Mouse (Mus musculus) cerebellum, adult 9-10 months (tissue): ENCODE data around the gene Nup107.
"Not testable (repeated sequence)": the region's sequence is repeated elsewhere in the genome, so short reads cannot be mapped to it uniquely, and the experiment has no call there.

Experiments
- DNase-seq: peaks from one replicate; pipeline ENCODE4 v3.0.0; 2022

The Nup107 gene

DNA sequence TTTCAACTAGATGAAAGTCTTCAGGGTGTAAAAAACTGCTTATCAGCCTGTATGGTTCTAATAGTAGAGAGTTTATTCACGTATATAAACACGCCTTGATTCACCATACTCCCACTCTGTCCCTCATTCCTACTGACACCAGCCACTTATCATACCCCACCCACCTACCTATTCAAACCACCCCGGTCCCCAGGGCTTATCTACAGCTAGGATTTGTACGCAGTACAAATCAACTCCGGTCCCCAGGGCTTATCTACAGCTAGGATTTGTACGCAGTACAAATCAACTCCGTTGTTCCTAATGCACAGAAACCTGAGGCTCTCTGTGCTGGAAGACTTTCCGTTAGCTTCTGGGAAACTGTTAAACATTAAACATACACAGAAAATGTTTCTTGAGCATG, 58.9 kb downstream of the Nup107 start:
- DNase-seq, result not testable (repeated sequence)

GRCm38 (mm10) chr10:117732962-117733592, 59.4 kb downstream of the Nup107 start:
- no peak for DNase-seq

- DNase-seq, result no peak
These were observed 60.3 kb downstream of the Nup107 start for GRCm38 (mm10) chr10:117732184-117732583.

- no peak for DNase-seq
These were observed 61.0 kb downstream of the Nup107 start for GRCm38 (mm10) chr10:117731244-117732101.

DNA sequence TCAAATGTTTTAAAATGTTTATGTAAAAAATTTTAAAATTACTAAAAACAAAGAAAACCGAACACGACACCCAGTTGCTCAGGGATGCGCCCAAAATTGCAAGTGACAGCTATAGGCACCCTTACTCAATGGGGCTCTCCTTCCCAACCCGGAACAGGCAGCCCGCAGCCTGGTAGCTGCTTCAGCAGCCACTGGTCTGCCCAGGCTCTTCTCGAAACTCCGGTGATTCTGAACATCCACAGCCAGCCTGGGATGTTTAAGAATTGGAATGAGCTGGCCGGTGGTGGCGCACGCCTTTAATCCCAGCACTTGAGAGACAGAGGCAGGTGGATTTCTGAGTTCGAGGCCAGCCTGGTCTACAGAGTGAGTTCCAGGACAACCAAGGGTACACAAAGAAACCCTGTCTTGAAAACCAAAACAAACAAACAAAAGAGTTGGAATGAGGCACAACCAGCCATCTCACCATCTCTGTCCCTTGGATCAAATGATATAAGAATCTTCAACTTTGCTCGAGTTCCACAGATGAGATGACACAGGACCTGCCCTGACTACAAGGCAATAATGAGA, 61.8 kb downstream of the Nup107 start:
- DNase-seq, result no peak

DNA sequence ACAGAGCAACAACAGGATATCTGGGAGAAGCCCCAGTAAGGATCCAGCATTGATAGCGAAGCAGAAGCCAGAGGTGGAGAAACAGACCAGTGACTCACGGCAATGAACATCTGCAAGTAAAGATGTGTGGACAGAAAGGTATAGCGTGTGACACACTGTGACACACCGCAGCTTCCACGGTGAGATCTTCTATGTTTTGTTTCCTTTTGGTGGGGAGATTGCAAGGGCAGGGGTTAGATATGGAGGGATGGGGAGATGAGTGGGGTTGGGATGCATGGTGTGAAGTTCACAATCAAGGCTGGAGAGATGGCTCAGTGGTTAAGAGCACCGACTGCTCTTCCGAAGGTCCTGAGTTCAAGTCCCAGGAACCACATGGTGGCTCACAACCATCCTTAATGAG, 62.4 kb downstream of the Nup107 start:
- DNase-seq, result no peak

GRCm38 (mm10) chr10:117729139-117729814, 63.2 kb downstream of the Nup107 start:
- no peak for DNase-seq

DNA sequence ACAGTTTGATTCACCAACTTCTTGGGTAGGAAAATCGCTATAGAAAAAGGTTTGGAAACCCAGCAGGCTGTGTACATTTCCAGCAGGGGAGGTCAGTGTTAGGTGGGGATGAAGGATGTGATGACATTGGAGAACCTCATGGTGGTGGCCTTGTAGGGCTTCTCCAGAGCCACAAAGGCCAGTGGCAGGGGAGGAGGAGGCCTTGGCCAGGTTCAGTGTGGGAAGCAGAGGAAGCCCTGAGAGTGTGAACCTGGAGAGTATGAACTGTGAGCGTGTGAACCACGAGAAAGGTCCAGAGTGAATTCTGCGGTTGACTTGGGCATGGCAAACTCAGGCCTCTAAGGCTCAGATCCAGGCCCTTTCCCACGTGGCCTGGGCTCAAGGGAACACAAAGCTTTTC, 63.9 kb downstream of the Nup107 start:
- DNase-seq, result no peak

GRCm38 (mm10) chr10:117727518-117728110, 64.9 kb downstream of the Nup107 start:
- no peak for DNase-seq

- no peak for DNase-seq
These were observed 65.6 kb downstream of the Nup107 start for GRCm38 (mm10) chr10:117726888-117727385.

DNA sequence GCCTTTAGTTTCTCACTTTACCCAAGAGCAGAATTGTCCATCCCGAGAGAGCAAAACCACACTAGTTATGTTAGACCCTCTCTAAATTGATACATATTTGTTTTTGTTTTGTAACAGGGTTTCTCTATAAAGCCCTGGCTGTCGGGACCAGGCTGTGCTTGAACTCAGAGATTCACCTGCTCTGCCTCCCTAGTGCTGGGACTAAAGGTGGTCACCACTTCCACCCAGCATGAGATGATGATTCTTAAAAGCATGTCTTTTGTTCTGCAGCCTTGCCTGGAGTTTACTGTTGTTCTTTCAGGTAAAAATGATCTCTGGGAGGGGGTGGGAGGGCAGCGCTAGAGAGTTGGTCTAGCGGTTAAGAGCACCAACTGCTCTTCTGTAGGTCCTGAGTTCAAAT, 66.2 kb downstream of the Nup107 start:
- DNase-seq, result no peak

DNA sequence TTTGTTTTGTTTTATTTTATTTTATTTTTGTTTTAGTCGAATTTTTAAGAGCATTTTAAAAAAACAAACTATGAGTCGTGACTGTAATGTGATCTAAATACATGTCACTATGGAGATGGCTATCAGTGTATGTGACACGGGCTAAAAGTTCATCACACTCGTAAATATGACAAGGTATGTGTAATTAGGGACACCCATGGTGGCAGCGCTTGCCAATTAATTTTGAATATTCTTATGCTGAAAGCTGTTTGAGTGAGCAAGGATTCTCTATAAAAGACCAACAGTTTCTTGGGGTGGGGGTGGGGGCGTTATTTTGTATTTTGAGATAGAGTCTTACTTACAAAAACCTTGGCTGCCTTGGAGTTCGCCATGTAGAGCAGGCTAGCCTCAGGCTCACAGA, 66.8 kb downstream of the Nup107 start:
- DNase-seq, result no peak

DNA sequence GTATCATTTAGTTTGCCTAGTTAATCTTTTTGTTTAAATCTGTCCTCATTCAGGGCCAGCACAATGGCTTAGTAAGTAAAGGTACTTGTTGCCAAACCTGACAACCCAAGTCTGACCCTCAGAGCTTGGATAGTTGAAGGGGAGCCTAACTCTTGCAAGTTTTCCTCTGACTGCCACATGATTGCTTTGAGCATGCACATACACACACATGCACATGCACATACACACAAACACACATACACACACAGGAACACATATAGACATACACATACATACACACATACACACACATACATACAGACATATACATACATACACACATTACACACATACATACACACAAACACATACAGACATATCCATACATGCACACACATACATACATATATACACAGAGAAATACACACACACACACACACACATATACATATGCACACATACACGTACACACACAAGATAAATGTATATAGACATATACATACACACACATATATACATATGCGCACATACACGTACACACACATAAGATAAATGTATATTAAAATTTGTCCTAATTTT, 67.6 kb downstream of the Nup107 start:
- no peak for DNase-seq

- no peak for DNase-seq
These were observed 68.3 kb downstream of the Nup107 start for GRCm38 (mm10) chr10:117724136-117724718.

DNA sequence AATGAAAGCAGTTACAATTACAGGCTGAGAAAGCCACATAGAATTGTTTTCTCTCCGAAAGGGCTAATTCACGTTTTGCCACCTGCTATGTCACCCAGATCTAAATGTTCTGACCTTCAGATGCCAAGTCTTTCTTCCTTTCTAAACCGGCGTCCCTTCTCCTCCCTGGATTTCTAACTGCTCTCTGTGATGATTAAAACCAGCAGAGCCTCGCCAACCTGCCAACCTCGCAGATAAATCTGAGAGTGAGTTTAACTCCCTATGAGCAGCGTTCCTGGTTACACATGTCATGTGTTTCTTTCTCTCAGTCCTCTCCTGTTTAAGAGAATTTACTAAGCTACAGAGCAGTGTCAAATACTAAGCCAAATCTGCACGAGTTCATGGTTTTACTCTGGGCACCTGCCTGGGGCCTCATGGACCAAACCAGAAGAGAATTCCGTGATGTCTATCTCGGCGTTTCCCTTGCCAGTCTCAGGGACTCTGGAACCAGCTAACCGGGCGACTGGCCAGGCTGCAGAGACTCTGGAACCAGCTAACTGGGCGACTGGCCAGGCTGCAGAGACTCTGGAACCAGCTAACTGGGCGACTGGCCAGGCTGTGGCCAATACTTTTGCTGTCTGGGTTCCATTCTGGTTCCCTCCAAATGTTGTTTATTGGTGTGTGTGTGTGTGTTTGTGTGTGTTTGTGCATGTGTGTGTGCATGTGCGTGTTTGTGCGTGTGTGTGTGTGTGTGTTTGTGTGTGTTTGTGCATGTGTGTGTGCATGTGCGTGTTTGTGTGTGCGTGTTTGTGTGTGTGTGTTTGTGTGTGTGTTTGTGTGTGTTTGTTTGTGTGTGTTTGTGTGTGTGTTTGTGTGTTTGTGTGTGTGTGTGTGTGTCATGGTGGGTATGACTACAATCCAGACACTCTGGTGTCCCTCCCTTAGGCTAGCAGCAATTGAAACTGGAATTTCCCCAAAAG, 74.1 kb downstream of the Nup107 start:
- no peak for DNase-seq

DNA sequence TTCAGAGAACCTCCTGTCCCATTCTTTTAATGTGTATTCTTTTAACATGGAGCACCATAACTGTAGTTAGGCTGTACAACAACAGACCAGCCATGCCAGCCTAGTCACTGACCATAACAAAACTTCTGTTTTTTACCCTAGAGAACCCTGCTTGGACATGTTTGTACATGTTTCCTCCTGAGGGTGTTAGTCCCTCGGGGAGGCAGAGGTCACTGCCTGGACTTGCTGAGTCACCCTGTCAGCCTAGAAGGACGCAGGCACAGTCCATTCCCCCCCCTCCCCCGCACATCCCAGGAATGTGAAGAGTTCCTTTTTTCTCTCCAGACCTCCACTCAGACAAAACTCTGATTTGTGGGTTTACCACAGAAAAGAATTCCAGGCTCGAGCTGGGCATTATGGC, 74.9 kb downstream of the Nup107 start:
- DNase-seq, result no peak

GRCm38 (mm10) chr10:117716686-117717085, 75.8 kb downstream of the Nup107 start:
- DNase-seq, result no peak

GRCm38 (mm10) chr10:117715654-117716053, 76.9 kb downstream of the Nup107 start:
- not testable (repeated sequence) for DNase-seq

- DNase-seq, result no peak
These were observed 77.5 kb downstream of the Nup107 start for GRCm38 (mm10) chr10:117714928-117715500.

GRCm38 (mm10) chr10:117714048-117714545, 78.4 kb downstream of the Nup107 start:
- DNase-seq, result no peak
